Mouse (Mus musculus) common myeloid progenitor, adult 5-6 weeks (primary cell): ENCODE data around the gene Rufy2. TPM values are rescaled to one million over a fixed set of nuclear protein-coding genes. Genes with fewer than 3 reads are reported as not detected.
A peak's percentile ranks its signal among the peaks of the same experiment; 100 is the strongest.

ENCODE experiments used
- ATAC-seq: replicated peaks from 2 replicates; pipeline ENCODE4 v1.8.0; 2016; ENCODE audit warnings: low read depth, mild to moderate bottlenecking, moderate TSS enrichment, inconsistent platforms; ENCODE audit not compliant: poor library complexity, severe bottlenecking
- total RNA-seq: library from RNA; stranded (forward); fragments of 200-1000, 187-1606 nt; gene quantifications from 2 replicates; pipeline ENCODE4 v1.2.3, GENCODE M21; 2017

The Rufy2 gene
- 9.1 and 21.6 TPM in 2 replicates for total RNA-seq

GRCm38 (mm10) chr10:62980039-62980954 is at the start of gene Rufy2:
TSS of gene Rufy2 (plus strand) at chr10:62980223.
- ATAC-seq = peak; percentile 70

GRCm38 (mm10) chr10:62932381-62932780 is 47.6 kb upstream of the Rufy2 start:
- ATAC-seq = no peak

GRCm38 (mm10) chr10:62944975-62945580 is 34.9 kb upstream of the Rufy2 start:
- peak; percentile 70 for ATAC-seq

- peak; percentile 74 for ATAC-seq
These were observed 33.1 kb upstream of the Rufy2 start, which contains the start of gene Dna2 for GRCm38 (mm10) chr10:62946738-62947471. TSS of gene Dna2 (plus strand) at chr10:62947026.

- ATAC-seq = peak; percentile 59
These were observed 31.5 kb upstream of the Rufy2 start for GRCm38 (mm10) chr10:62948551-62948950.

GRCm38 (mm10) chr10:62963956-62964355 is 16.1 kb upstream of the Rufy2 start:
- ATAC-seq = no peak

GRCm38 (mm10) chr10:62965796-62966195 is 14.2 kb upstream of the Rufy2 start:
- no peak for ATAC-seq

- no peak for ATAC-seq
These were observed 13.7 kb upstream of the Rufy2 start for GRCm38 (mm10) chr10:62966291-62966690.

GRCm38 (mm10) chr10:62971821-62972220 is 8.2 kb upstream of the Rufy2 start:
- no peak for ATAC-seq

- ATAC-seq = no peak
These were observed 370 bp upstream of the Rufy2 start for GRCm38 (mm10) chr10:62979667-62980038.

GRCm38 (mm10) chr10:62984072-62984471 is 4.0 kb downstream of the Rufy2 start:
- ATAC-seq = no peak

GRCm38 (mm10) chr10:62984495-62984894 is 4.5 kb downstream of the Rufy2 start:
- no peak for ATAC-seq

- ATAC-seq = peak; percentile 39; the same call in 1 of the 2 replicates
These were observed 7.3 kb downstream of the Rufy2 start for GRCm38 (mm10) chr10:62987341-62987740.

- ATAC-seq = no peak
These were observed 10.6 kb downstream of the Rufy2 start for GRCm38 (mm10) chr10:62990636-62991035.

- no peak for ATAC-seq
These were observed 14.0 kb downstream of the Rufy2 start for GRCm38 (mm10) chr10:62993991-62994390.

GRCm38 (mm10) chr10:63000584-63000983 is 20.6 kb downstream of the Rufy2 start:
- no peak; the same call in 1 of the 2 replicates for ATAC-seq

- no peak for ATAC-seq
These were observed 23.2 kb downstream of the Rufy2 start for GRCm38 (mm10) chr10:63003252-63003651.

- no peak for ATAC-seq
These were observed 24.5 kb downstream of the Rufy2 start for GRCm38 (mm10) chr10:63004556-63004955.

- no peak for ATAC-seq
These were observed 28.2 kb downstream of the Rufy2 start for GRCm38 (mm10) chr10:63008193-63008592.

GRCm38 (mm10) chr10:63010268-63010667 is 30.2 kb downstream of the Rufy2 start:
- ATAC-seq = peak; percentile 98

GRCm38 (mm10) chr10:63011556-63011955 is 31.5 kb downstream of the Rufy2 start:
- no peak for ATAC-seq
